Mouse (Mus musculus) kidney, embryonic 14.5 days (tissue): ENCODE data around the gene Luzp1. TPM values are rescaled to one million over a fixed set of nuclear protein-coding genes. Genes with fewer than 3 reads are reported as not detected.

Experiments used
- ATAC-seq: fragments of 200-750 bp; cut with Nextera tagmentation; 2 replicates; pipeline ENCODE4 v1.8.0; 2017; ENCODE audit warnings: moderate number of reproducible peaks, mild to moderate bottlenecking, moderate TSS enrichment, moderate library complexity; ENCODE audit not compliant: low FRiP score, low TSS enrichment
- H3K27ac ChIP-seq: fragments of 300-500 bp; sonication (generic); 2 replicates; pipeline ENCODE4 v1.5.1; 2014; ENCODE audit warnings: low read depth, mild to moderate bottlenecking, low read length, moderate library complexity, mixed read lengths
- H3K27me3 ChIP-seq: fragments of 300-500 bp; sonication (generic); 2 replicates; pipeline ENCODE4 v1.6.1; 2014; ENCODE audit warnings: mild to moderate bottlenecking, low read length; ENCODE audit not compliant: control insufficient read depth, insufficient read depth
- H3K36me3 ChIP-seq: fragments of 300-500 bp; sonication (generic); 2 replicates; pipeline ENCODE4 v1.6.1; 2014; ENCODE audit warnings: low read length, mixed read lengths; ENCODE audit not compliant: control insufficient read depth, insufficient read depth
- H3K4me1 ChIP-seq: fragments of 300-500 bp; sonication (generic); 2 replicates; pipeline ENCODE4 v1.6.1; 2014; ENCODE audit warnings: low read length, mixed read lengths; ENCODE audit not compliant: control insufficient read depth, insufficient read depth
- H3K4me2 ChIP-seq: fragments of 300-500 bp; sonication (generic); replicated peaks from 2 replicates; pipeline ENCODE4 v1.6.1; 2014; ENCODE audit warnings: low read depth, mild to moderate bottlenecking, low read length
- H3K4me3 ChIP-seq: fragments of 300-500 bp; sonication (generic); 2 replicates; pipeline ENCODE4 v1.5.1; 2014; ENCODE audit warnings: mild to moderate bottlenecking, low read length
- H3K9ac ChIP-seq: fragments of 300-500 bp; sonication (generic); 2 replicates; pipeline ENCODE4 v1.6.1; 2014; ENCODE audit warnings: low read depth, mild to moderate bottlenecking, low read length, moderate library complexity
- H3K9me3 ChIP-seq: fragments of 300-500 bp; sonication (generic); 2 replicates; pipeline ENCODE4 v1.6.1; 2016; ENCODE audit warnings: low read length; ENCODE audit not compliant: control insufficient read depth
- WGBS: fragments of 180-500 bp; shearing (Covaris S2); extraction: QIAGEN DNeasy Blood & Tissue Kit; methylation state at CpG from one replicate; pipeline ENCODE4 v1.1.7; 2014; 5-methylcytosine and 5-hydroxymethylcytosine counted together
- polyA plus RNA-seq: library from polyadenylated mRNA; unstranded; fragments of >200 nt; fragmentation: Nextera tagmentation; extraction: Ambion mirVana; gene quantifications from 2 replicates; pipeline ENCODE4 v1.2.1, GENCODE M21; 2014

Luzp1 gene
- polyA plus RNA-seq, 1 experiment from 2014 or later: 140 TPM

DNA sequence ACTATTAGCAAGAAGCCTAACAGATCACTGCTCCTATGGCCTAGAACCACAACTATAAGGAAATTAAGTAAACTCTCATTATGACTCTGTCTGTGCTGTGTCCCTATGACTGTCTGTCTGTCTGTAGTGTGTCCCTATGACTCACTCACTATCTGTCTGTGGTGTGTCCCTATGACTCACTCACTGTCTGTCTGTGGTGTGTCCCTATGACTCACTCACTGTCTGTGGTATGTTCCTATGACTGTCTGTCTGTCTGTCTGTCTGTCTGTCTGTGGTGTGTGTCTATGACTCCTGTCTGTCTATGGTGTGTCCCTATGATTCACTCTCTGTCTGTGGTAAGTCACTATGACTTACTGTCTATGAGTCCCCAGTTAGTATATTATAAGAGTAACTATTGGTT, 100.4 kb downstream of the Luzp1 start:
- Histone ChIP-seq H3K36me3 (peaks cover 71% of the 10 kb centered on the region), H3K27ac (no peak overlapping the region), H3K4me1 (no peaks in the 10 kb centered on the region), H3K9me3 (no peaks in the 10 kb centered on the region), H3K27me3 (no peaks in the 10 kb centered on the region), H3K9ac (no peak overlapping the region), H3K4me3 (no peak overlapping the region), H3K4me2 (no peak overlapping the region)
- no peak for ATAC-seq

DNA sequence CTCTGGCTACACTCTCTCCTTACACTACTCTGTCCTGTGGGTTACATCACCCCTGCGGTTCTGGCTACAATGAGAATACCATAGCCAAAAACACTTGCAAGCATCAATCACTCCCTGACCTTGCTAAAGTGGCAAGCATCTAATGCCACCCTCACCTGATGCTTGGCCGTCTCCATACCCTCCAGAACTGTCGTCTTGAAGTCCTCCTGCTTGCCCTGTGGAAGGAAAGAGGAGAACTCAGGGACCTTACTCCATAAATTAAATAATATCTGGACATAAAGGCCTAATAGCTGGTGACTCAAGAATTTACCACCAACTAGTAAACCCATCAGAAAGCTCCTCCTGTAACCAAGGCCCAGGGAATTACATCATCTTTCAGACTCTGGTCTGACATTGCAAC, 112.3 kb downstream of the Luzp1 start:
- H3K27ac ChIP-seq: no peak overlapping the region
- H3K36me3 ChIP-seq: no peaks in the 10 kb centered on the region
- WGBS: 77% methylated on average over 3 of the region's 3 CpGs
- H3K27me3 ChIP-seq: no peaks in the 10 kb centered on the region
- no peak for ATAC-seq
- H3K4me3 ChIP-seq: no peak overlapping the region
- no peak overlapping the region for H3K4me2 ChIP-seq
- no peaks in the 10 kb centered on the region for H3K9me3 ChIP-seq
- H3K4me1 ChIP-seq: no peaks in the 10 kb centered on the region
- no peak overlapping the region for H3K9ac ChIP-seq

GRCm38 (mm10) chr4:136587221-136587827, 117.8 kb downstream of the Luzp1 start:
- no peaks in the 10 kb centered on the region for H3K27me3 ChIP-seq
- ATAC-seq: no peak
- no peaks in the 10 kb centered on the region for H3K9me3 ChIP-seq
- H3K27ac ChIP-seq: no peak overlapping the region
- no peak overlapping the region for H3K4me3 ChIP-seq
- H3K9ac ChIP-seq: no peak overlapping the region
- H3K36me3 ChIP-seq: peaks cover 8% of the 10 kb centered on the region; the same call in 1 of the 2 replicates
- WGBS: 88% methylated on average over 4 of the region's 4 CpGs
- H3K4me1 ChIP-seq: no peaks in the 10 kb centered on the region
- no peak overlapping the region for H3K4me2 ChIP-seq

DNA sequence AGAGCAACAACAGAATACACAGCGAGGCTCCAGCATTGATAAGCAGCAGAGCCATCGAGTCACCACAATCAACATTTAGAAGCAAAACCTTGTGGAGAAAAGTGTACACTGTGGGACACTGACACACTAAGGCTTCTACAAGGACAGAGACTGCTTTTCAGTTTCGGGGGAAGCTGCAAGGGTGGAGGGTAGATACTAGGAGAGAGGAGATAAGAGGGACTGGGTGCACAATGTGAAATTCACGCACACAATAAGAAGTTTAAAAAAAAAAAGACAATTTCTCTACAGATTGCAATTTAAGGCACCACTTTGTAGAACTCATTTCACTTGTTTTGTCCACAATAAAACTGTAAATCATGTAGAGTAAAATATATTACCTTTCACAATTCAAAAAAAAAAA, 118.4 kb downstream of the Luzp1 start:
- no peak overlapping the region for H3K9ac ChIP-seq
- no peak overlapping the region for H3K27ac ChIP-seq
- no peak overlapping the region for H3K4me3 ChIP-seq
- peaks cover 9% of the 10 kb centered on the region; the same call in 1 of the 2 replicates for H3K36me3 ChIP-seq
- no peak for ATAC-seq
- H3K4me2 ChIP-seq: no peak overlapping the region
- H3K27me3 ChIP-seq: no peaks in the 10 kb centered on the region
- H3K4me1 ChIP-seq: no peaks in the 10 kb centered on the region
- WGBS: 93% methylated on average over 4 of the region's 4 CpGs
- H3K9me3 ChIP-seq: no peaks in the 10 kb centered on the region

GRCm38 (mm10) chr4:136592111-136592510, 122.5 kb downstream of the Luzp1 start:
- 53% methylated on average over 4 of the region's 4 CpGs for WGBS
- no peak overlapping the region for H3K4me2 ChIP-seq
- H3K27me3 ChIP-seq: no peaks in the 10 kb centered on the region
- peaks cover 12% of the 10 kb centered on the region; the same call in 1 of the 2 replicates for H3K36me3 ChIP-seq
- H3K9ac ChIP-seq: no peak overlapping the region
- H3K4me3 ChIP-seq: no peak overlapping the region
- ATAC-seq: no peak
- no peaks in the 10 kb centered on the region for H3K9me3 ChIP-seq
- H3K27ac ChIP-seq: no peak overlapping the region
- 0 out of 2 replicates have a peak, but pooled peaks cover 3% of the 10 kb centered on the region for H3K4me1 ChIP-seq

GRCm38 (mm10) chr4:136594006-136594405, 124.4 kb downstream of the Luzp1 start:
- Histone ChIP-seq H3K4me2 (no peak overlapping the region), H3K27me3 (no peaks in the 10 kb centered on the region), H3K36me3 (peaks cover 12% of the 10 kb centered on the region; the same call in 1 of the 2 replicates), H3K4me3 (no peak overlapping the region), H3K4me1 (0 out of 2 replicates have a peak, but pooled peaks cover 3% of the 10 kb centered on the region), H3K9ac (no peak overlapping the region), H3K27ac (no peak overlapping the region), H3K9me3 (no peaks in the 10 kb centered on the region)
- ATAC-seq: no peak
- WGBS: 84% methylated on average over 2 of the region's 2 CpGs

GRCm38 (mm10) chr4:136595221-136595620, 125.7 kb downstream of the Luzp1 start:
- H3K4me3 ChIP-seq: no peak overlapping the region
- no peaks in the 10 kb centered on the region for H3K9me3 ChIP-seq
- 77% methylated on average over 6 of the region's 6 CpGs for WGBS
- no peak overlapping the region for H3K4me2 ChIP-seq
- ATAC-seq: no peak
- peaks cover 9% of the 10 kb centered on the region; the same call in 1 of the 2 replicates for H3K36me3 ChIP-seq
- H3K27ac ChIP-seq: no peak overlapping the region
- H3K9ac ChIP-seq: no peak overlapping the region
- H3K27me3 ChIP-seq: no peaks in the 10 kb centered on the region
- 0 out of 2 replicates have a peak, but pooled peaks cover 3% of the 10 kb centered on the region for H3K4me1 ChIP-seq

DNA sequence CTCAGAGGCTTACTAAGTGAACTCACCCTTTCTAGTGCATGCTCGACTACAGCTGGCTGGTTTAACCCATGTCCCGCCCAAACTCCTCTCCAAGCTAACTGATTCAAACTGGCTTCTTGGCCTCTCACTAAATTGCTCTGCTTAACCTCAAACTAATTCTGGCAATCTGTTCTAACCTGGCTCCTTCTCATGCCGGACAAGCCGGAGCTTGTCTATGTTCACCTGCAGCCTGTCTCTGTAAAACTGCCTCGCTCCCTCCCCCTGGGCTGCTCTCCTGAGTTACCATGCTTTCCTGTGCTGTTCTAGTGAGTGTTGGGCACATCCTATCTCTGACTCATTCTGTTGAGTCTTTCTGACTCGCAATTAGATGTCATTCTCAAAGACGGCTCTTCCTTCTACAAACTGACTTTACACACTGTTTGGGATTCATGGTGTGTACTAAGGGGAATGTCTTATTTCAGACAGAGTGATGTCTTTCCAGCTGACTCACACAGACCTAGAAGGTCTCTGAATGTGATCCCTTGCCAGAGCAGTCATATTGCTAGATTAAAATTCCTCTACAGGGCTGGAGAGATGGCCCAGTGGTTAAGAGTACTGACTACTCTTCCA, 128.8 kb downstream of the Luzp1 start:
- ATAC-seq: no peak
- WGBS: 89% methylated on average over 7 of the region's 7 CpGs
- Histone ChIP-seq H3K27me3 (no peaks in the 10 kb centered on the region), H3K27ac (no peak overlapping the region), H3K9ac (no peak overlapping the region), H3K4me3 (no peak overlapping the region), H3K9me3 (no peaks in the 10 kb centered on the region), H3K4me1 (peaks cover 12% of the 10 kb centered on the region), H3K4me2 (no peak overlapping the region), H3K36me3 (peaks cover 3% of the 10 kb centered on the region; the same call in 1 of the 2 replicates)

DNA sequence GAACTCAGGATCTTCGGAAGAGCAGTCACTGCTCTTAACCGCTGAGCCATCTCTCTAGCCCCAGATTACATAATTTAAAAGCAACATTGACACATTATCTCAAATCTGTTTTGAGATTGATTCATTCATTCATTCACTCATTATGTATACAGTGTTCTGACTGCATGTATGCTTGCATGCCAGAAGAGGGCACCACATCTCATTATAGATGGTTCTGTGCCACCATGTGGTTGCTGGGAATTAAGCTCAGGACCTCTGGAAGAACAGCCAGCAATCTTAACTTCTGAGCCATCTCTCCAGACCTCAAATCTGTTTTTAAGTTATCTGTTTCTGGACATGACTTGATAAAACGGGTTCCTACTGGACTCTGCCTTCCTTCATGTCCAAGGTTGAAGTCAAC, 130.3 kb downstream of the Luzp1 start:
- WGBS: 96% methylated on average over 3 of the region's 3 CpGs
- no peak overlapping the region for H3K4me2 ChIP-seq
- H3K36me3 ChIP-seq: no peaks in the 10 kb centered on the region
- ATAC-seq: no peak
- no peak overlapping the region for H3K27ac ChIP-seq
- no peaks in the 10 kb centered on the region for H3K27me3 ChIP-seq
- H3K9me3 ChIP-seq: no peaks in the 10 kb centered on the region
- H3K4me3 ChIP-seq: no peak overlapping the region
- H3K9ac ChIP-seq: no peak overlapping the region
- peaks cover 10% of the 10 kb centered on the region for H3K4me1 ChIP-seq
